Mouse (Mus musculus) heart, postnatal 0 days (tissue): Measurements from ENCODE around the gene Selenoo. TPM values are rescaled to one million over a fixed set of nuclear protein-coding genes. Genes with fewer than 3 reads are reported as not detected.

Experiments used
- ATAC-seq: fragments of 200-750 bp; cut with Nextera tagmentation; 2 replicates; pipeline ENCODE4 v1.8.0; 2017; ENCODE audit warnings: low read depth, moderate number of reproducible peaks, moderate library complexity; ENCODE audit not compliant: insufficient read depth
- DNase-seq: peaks from one replicate; pipeline ENCODE4 v3.0.0-alpha.2; 2016; ENCODE audit warnings: low spot score
- H3K27ac ChIP-seq: fragments of 300-500 bp; sonication (generic); 2 replicates; pipeline ENCODE4 v1.5.1; 2014; ENCODE audit warnings: low read depth, mild to moderate bottlenecking
- H3K27me3 ChIP-seq: fragments of 300-500 bp; sonication (generic); 2 replicates; pipeline ENCODE4 v1.6.1; 2014; ENCODE audit warnings: low read length, mixed read lengths; ENCODE audit not compliant: control insufficient read depth, insufficient read depth
- H3K36me3 ChIP-seq: fragments of 300-500 bp; sonication (generic); replicated peaks from 2 replicates; pipeline ENCODE4 v1.6.1; 2014; ENCODE audit warnings: low read length, mixed read lengths; ENCODE audit not compliant: control insufficient read depth, insufficient read depth
- H3K4me1 ChIP-seq: fragments of 300-500 bp; sonication (generic); 2 replicates; pipeline ENCODE4 v1.6.1; 2014; ENCODE audit warnings: antibody characterized with exemption; ENCODE audit not compliant: control insufficient read depth, insufficient read depth
- H3K4me2 ChIP-seq: fragments of 300-500 bp; sonication (generic); 2 replicates; pipeline ENCODE4 v1.6.1; 2014; ENCODE audit warnings: low read depth, mild to moderate bottlenecking, low read length, moderate library complexity
- H3K4me3 ChIP-seq: fragments of 300-500 bp; sonication (generic); 2 replicates; pipeline ENCODE4 v1.5.1; 2014; ENCODE audit warnings: low read depth, low read length
- H3K9ac ChIP-seq: fragments of 300-500 bp; sonication (generic); replicated peaks from 2 replicates; pipeline ENCODE4 v1.6.1; 2014; ENCODE audit warnings: low read depth, low read length, mixed read lengths
- H3K9me3 ChIP-seq: fragments of 300-500 bp; sonication (generic); replicated peaks from 2 replicates; pipeline ENCODE4 v1.6.1; 2016; ENCODE audit warnings: low read length; ENCODE audit not compliant: control insufficient read depth
- CTCF ChIP-seq: IDR thresholded peaks from 2 replicates; pipeline ENCODE4 v1.5.1; 2016; ENCODE audit warnings: antibody characterized with exemption, control low read depth, low read depth
- EP300 ChIP-seq: IDR thresholded peaks from 2 replicates; pipeline ENCODE4 v1.6.1; 2016; ENCODE audit warnings: antibody characterized with exemption, low read depth
- WGBS: fragments of 180-500 bp; shearing (Covaris S2); extraction: QIAGEN DNeasy Blood & Tissue Kit; methylation state at CpG from one replicate; pipeline ENCODE4 v1.1.7; 2014; 5-methylcytosine and 5-hydroxymethylcytosine counted together
- polyA plus RNA-seq: library from polyadenylated mRNA; unstranded; fragments of >200 nt; fragmentation: Nextera tagmentation; extraction: Ambion mirVana; gene quantifications from 2 replicates; pipeline ENCODE4 v1.2.1, GENCODE M21; 2015
- total RNA-seq: library from RNA; depleted of rRNA; stranded (reverse); fragments of >200 nt; gene quantifications from 2 replicates; pipeline ENCODE4 v1.2.3, GENCODE M21; 2014; ENCODE audit warnings: low replicate concordance

The Selenoo gene
- total and polyA plus RNA-seq, 2 experiments from 2014 or later, result 11.3 to 39.1 TPM

- no peaks in the 10 kb centered on the region for H3K4me1 ChIP-seq
- H3K9me3 ChIP-seq, result no peaks in the 10 kb centered on the region
- no peak overlapping the region for H3K27ac ChIP-seq
- peaks cover 92% of the 10 kb centered on the region for H3K36me3 ChIP-seq
- no peak for TF ChIP-seq EP300
- TF ChIP-seq CTCF, result no peak
- H3K4me2 ChIP-seq, result no peak overlapping the region
- H3K9ac ChIP-seq, result no peak overlapping the region
- DNase-seq (no peak), ATAC-seq (no peak)
- H3K4me3 ChIP-seq, result no peak overlapping the region
- no peaks in the 10 kb centered on the region for H3K27me3 ChIP-seq
- WGBS, result 91% methylated on average over 8 of the region's 8 CpGs
Measured at GRCm38 (mm10) chr15:89104425-89104824, 15.5 kb downstream of the Selenoo start.

GRCm38 (mm10) chr15:89106073-89106472 lies 17.2 kb downstream of the Selenoo start:
- H3K27me3 ChIP-seq, result no peaks in the 10 kb centered on the region
- H3K27ac ChIP-seq, result no peak overlapping the region
- H3K4me1 ChIP-seq, result no peaks in the 10 kb centered on the region
- H3K9ac ChIP-seq, result no peak overlapping the region
- H3K36me3 ChIP-seq, result peaks cover 88% of the 10 kb centered on the region
- ATAC-seq, result no peak
- no peak for DNase-seq
- H3K4me3 ChIP-seq, result no peak overlapping the region
- H3K9me3 ChIP-seq, result no peaks in the 10 kb centered on the region
- 85% methylated on average over 13 of the region's 13 CpGs for WGBS
- TF ChIP-seq EP300 (no peak), CTCF (no peak)
- no peak overlapping the region for H3K4me2 ChIP-seq

GRCm38 (mm10) chr15:89106976-89107375 lies 18.1 kb downstream of the Selenoo start:
- Histone ChIP-seq H3K4me2 (no peak overlapping the region), H3K9ac (no peak overlapping the region), H3K27me3 (no peaks in the 10 kb centered on the region), H3K4me1 (no peaks in the 10 kb centered on the region), H3K36me3 (peaks cover 88% of the 10 kb centered on the region), H3K9me3 (no peaks in the 10 kb centered on the region), H3K4me3 (no peak overlapping the region), H3K27ac (no peak overlapping the region)
- TF ChIP-seq EP300 (no peak), CTCF (no peak)
- 88% methylated on average over 1 of the region's 1 CpGs for WGBS
- DNase-seq, result no peak
- no peak for ATAC-seq

- Histone ChIP-seq H3K4me2 (no peak overlapping the region), H3K4me1 (no peaks in the 10 kb centered on the region), H3K27me3 (no peaks in the 10 kb centered on the region), H3K27ac (no peak overlapping the region), H3K36me3 (peaks cover 86% of the 10 kb centered on the region), H3K9ac (no peak overlapping the region), H3K9me3 (no peaks in the 10 kb centered on the region), H3K4me3 (no peak overlapping the region)
- TF ChIP-seq EP300 (no peak), CTCF (peak; percentile 41)
- ATAC-seq, result peak; percentile 76
- peak; percentile 57 for DNase-seq
- 43% methylated on average over 9 of the region's 9 CpGs for WGBS
Measured at GRCm38 (mm10) chr15:89110147-89110546, 21.3 kb downstream of the Selenoo start.

- Histone ChIP-seq H3K9me3 (no peaks in the 10 kb centered on the region), H3K36me3 (peaks cover 43% of the 10 kb centered on the region), H3K4me3 (no peak overlapping the region), H3K9ac (no peak overlapping the region), H3K4me1 (peaks cover 19% of the 10 kb centered on the region), H3K4me2 (no peak overlapping the region), H3K27me3 (no peaks in the 10 kb centered on the region), H3K27ac (no peak overlapping the region)
- TF ChIP-seq EP300, result no peak
- peak; percentile 48 for TF ChIP-seq CTCF
- DNase-seq (no peak), ATAC-seq (no peak)
Measured at GRCm38 (mm10) chr15:89118007-89118406, 29.1 kb downstream of the Selenoo start.

GRCm38 (mm10) chr15:89122649-89123366 lies 33.9 kb downstream of the Selenoo start, which contains the start of gene Tubgcp6:
Gene Tubgcp6 (minus strand): TSS chr15:89123112.
- Histone ChIP-seq H3K9me3 (no peaks in the 10 kb centered on the region), H3K27ac (peak within 1 kb of the TSS; percentile 60), H3K27me3 (no peaks in the 10 kb centered on the region), H3K4me3 (peak within 1 kb of the TSS; percentile 75), H3K36me3 (peaks cover 10% of the 10 kb centered on the region), H3K4me1 (peaks cover 32% of the 10 kb centered on the region), H3K9ac (peak within 1 kb of the TSS; percentile 79), H3K4me2 (peak within 1 kb of the TSS; percentile 96)
- peak; percentile 90 for DNase-seq
- TF ChIP-seq CTCF, result no peak
- TF ChIP-seq EP300, result no peak
- WGBS, result under 1% methylated on average over 47 of the region's 47 CpGs
- peak; percentile 88 for ATAC-seq
